Mouse (Mus musculus) heart, embryonic 14.5 days (tissue): ENCODE measurements around the gene Rhbdd3. TPM values are rescaled to one million over a fixed set of nuclear protein-coding genes. Genes with fewer than 3 reads are reported as not detected.

Experiments used
- ATAC-seq: fragments of 200-750 bp; cut with Nextera tagmentation; 2 replicates; pipeline ENCODE4 v1.8.0; 2017; ENCODE audit warnings: low read depth, moderate TSS enrichment; ENCODE audit not compliant: insufficient number of reproducible peaks, insufficient read depth, low FRiP score
- H3K27ac ChIP-seq, 2 experiments: fragments of 200-500 bp in 1 of 2; fragments of 300-500 bp in 1 of 2; sonication (generic) in 1 of 2; replicated peaks in 1 of 2; 2 replicates each; pipeline ENCODE4 v1.5.1; 2012 to 2014; ENCODE audit warnings: low read depth in 2 of 2, low read length in 2 of 2, control low read depth in 1 of 2, mild to moderate bottlenecking in 1 of 2, mixed read lengths in 1 of 2; ENCODE audit not compliant: control insufficient read depth in 1 of 2, insufficient read depth in 1 of 2
- H3K27me3 ChIP-seq: fragments of 300-500 bp; sonication (generic); 2 replicates; pipeline ENCODE4 v1.6.1; 2014; ENCODE audit warnings: mild to moderate bottlenecking, low read length, control low read depth; ENCODE audit not compliant: control insufficient read depth, insufficient read depth
- H3K36me3 ChIP-seq: fragments of 300-500 bp; sonication (generic); 2 replicates; pipeline ENCODE4 v1.6.1; 2014; ENCODE audit warnings: mild to moderate bottlenecking, control low read depth, low read length, mixed read lengths; ENCODE audit not compliant: control insufficient read depth, insufficient read depth
- H3K4me1 ChIP-seq, 2 experiments: fragments of 200-500 bp in 1 of 2; fragments of 300-500 bp in 1 of 2; sonication (generic) in 1 of 2; 2 replicates each; pipeline ENCODE4 v1.6.1; 2012 to 2014; ENCODE audit warnings: low read length in 2 of 2, control low read depth in 1 of 2, mixed read lengths in 1 of 2; ENCODE audit not compliant: control insufficient read depth in 2 of 2, insufficient read depth in 2 of 2
- H3K4me2 ChIP-seq: fragments of 300-500 bp; sonication (generic); 2 replicates; pipeline ENCODE4 v1.6.1; 2014; ENCODE audit warnings: mild to moderate bottlenecking, low read length
- H3K4me3 ChIP-seq, 2 experiments: fragments of 200-500 bp in 1 of 2; fragments of 300-500 bp in 1 of 2; sonication (generic) in 1 of 2; 2 replicates each; pipeline ENCODE4 v1.5.1; 2012 to 2014; ENCODE audit warnings: low read length in 2 of 2, mild to moderate bottlenecking in 2 of 2, control low read depth in 1 of 2, low read depth in 1 of 2, moderate library complexity in 1 of 2; ENCODE audit not compliant: control insufficient read depth in 1 of 2, insufficient read depth in 1 of 2
- H3K9ac ChIP-seq: fragments of 300-500 bp; sonication (generic); 2 replicates; pipeline ENCODE4 v1.6.1; 2014; ENCODE audit warnings: mild to moderate bottlenecking, low read length
- H3K9me3 ChIP-seq: fragments of 300-500 bp; sonication (generic); 2 replicates; pipeline ENCODE4 v1.6.1; 2016; ENCODE audit warnings: low read length, control low read depth; ENCODE audit not compliant: control insufficient read depth
- WGBS: fragments of 180-500 bp; shearing (Covaris S2); extraction: QIAGEN DNeasy Blood & Tissue Kit; methylation state at CpG from one replicate; pipeline ENCODE4 v1.1.7; 2014; 5-methylcytosine and 5-hydroxymethylcytosine counted together
- polyA plus RNA-seq: library from polyadenylated mRNA; unstranded; fragments of >200 nt; fragmentation: Nextera tagmentation; extraction: Ambion mirVana; gene quantifications from 2 replicates; pipeline ENCODE4 v1.2.1, GENCODE M21; 2014

Gene Rhbdd3
- polyA plus RNA-seq, 1 experiment from 2014 or later, result 33.5 TPM

DNA sequence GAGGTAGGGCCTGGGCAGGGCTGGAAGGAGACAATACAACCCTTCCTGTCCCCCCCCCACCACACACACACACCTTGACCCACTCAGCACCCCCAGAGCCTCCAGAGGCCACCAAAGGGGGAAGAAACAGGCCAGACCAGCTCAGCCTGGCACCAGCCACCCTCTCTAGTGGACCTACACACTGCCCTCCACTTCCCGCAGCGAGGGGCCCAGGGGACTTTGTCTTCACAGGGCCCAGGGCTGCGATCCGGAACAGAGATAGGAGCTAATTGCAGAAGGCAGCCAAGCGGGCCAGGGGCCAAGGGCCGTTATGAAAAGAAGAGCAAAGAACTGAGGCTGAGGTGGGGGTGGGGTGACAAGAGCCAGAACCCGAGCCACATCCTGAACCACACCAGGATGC is 50.5 kb downstream of the Rhbdd3 start:
- H3K27me3 ChIP-seq, result peaks cover 16% of the 10 kb centered on the region
- no peak overlapping the region for H3K27ac ChIP-seq
- peaks cover 12 to 20% of the 10 kb centered on the region in 2 experiments for H3K4me1 ChIP-seq
- WGBS, result 19% methylated on average over 7 of the region's 7 CpGs
- no peaks in the 10 kb centered on the region for H3K9me3 ChIP-seq
- H3K36me3 ChIP-seq, result no peaks in the 10 kb centered on the region
- no peak overlapping the region for H3K4me3 ChIP-seq
- no peak for ATAC-seq
- no peak overlapping the region for H3K4me2 ChIP-seq
- no peak overlapping the region for H3K9ac ChIP-seq

DNA sequence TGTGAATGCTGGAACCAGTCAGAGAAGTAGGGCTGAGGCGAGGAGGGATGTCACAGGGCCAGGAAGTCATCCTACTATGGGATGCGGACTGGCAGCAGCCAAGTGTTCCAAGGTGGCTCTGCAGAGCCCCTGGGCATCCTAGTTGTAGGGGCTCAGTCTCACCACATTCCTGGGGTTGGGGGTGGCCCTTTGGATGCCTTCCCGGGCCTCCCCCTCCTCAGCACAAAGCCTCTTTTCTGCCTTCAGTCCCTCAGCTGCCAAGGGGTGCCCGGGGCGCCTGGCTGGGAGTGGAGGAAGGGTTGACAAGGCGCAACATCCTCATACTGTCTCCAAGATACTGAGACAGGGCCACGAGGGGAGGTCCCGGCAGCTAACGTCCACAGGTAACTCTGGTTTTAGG is 51.2 kb downstream of the Rhbdd3 start:
- peaks cover 16% of the 10 kb centered on the region for H3K27me3 ChIP-seq
- H3K27ac ChIP-seq, result no peak overlapping the region
- peaks cover 12 to 20% of the 10 kb centered on the region in 2 experiments for H3K4me1 ChIP-seq
- 88% methylated on average over 8 of the region's 9 CpGs for WGBS
- H3K9ac ChIP-seq, result no peak overlapping the region
- no peaks in the 10 kb centered on the region for H3K36me3 ChIP-seq
- ATAC-seq, result no peak
- no peak overlapping the region for H3K4me3 ChIP-seq
- no peaks in the 10 kb centered on the region for H3K9me3 ChIP-seq
- H3K4me2 ChIP-seq, result no peak overlapping the region

DNA sequence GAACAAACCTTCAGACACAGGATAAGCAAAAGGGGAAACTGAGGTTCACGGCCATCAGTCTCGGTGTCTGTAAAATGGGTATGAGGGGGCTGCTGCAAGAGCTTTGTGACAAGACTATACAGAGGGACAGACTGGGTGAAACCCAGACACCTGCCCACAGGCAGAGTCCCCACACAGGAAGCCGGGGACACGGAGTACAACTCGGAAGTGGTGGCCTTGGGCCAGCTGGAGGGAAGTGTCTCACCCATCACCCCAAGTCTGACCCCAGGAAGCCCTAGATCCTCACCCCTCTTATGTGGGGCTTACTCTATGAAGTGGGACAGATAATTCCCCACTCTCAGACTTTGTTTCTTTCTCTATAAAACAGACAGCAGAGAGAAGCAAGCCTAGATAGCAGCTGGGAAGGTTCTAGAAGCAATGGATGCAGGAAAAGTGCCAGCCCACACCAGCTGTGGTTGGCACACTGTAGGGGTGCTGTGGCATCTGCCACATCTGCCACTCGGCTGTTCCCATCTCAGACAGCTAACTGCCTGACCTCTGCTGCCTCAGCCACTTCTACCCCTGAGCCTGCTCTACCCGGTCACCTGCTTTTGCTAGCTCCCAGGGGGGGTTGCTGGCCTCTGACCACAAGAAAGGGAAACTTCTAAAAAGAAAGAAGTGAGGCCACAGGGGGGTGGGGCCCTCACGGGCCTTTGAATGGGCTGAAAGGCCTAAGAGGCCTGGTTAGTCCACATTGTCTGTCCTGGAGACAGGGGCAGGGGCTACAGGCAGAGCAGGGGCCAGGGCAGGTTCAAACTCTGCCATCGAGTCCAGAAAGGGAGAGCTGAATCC is 51.9 kb downstream of the Rhbdd3 start:
- Histone ChIP-seq H3K4me2 (no peak overlapping the region), H3K9me3 (no peaks in the 10 kb centered on the region), H3K4me1 (peaks cover 12 to 20% of the 10 kb centered on the region in 2 experiments), H3K36me3 (no peaks in the 10 kb centered on the region), H3K4me3 (no peak overlapping the region), H3K27ac (no peak overlapping the region), H3K27me3 (peaks cover 16% of the 10 kb centered on the region), H3K9ac (no peak overlapping the region)
- 74% methylated on average over 9 of the region's 9 CpGs for WGBS
- no peak for ATAC-seq

DNA sequence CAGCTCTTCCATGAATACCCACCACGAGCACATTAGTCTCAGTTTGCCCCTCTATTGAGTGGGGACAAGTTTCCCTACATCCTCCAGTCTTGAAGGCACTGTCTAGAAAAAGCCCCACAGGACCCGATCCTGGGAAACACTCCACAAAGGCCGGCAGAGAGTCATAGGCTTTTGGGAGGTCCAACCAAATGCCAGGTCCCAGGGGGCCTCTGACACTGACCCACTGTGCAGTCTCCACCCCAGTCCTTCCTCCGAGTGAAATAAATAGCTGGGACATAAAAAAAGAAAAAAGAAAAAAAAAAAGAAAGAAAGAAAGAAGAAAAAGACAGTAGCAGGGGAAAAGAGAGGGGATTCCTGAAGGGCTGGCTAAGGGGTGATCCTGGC is 52.5 kb downstream of the Rhbdd3 start:
- Histone ChIP-seq H3K36me3 (no peaks in the 10 kb centered on the region), H3K27me3 (peaks cover 16% of the 10 kb centered on the region), H3K9ac (peak overlapping the region; percentile 70), H3K4me2 (peak overlapping the region; percentile 71), H3K4me1 (peaks cover 12 to 20% of the 10 kb centered on the region in 2 experiments), H3K9me3 (no peaks in the 10 kb centered on the region), H3K4me3 (peak overlapping the region in 1 of 2 experiments; percentile 56; a peak in 2 of 4 replicates), H3K27ac (no peak overlapping the region)
- 63% methylated on average over 4 of the region's 4 CpGs for WGBS
- no peak for ATAC-seq

DNA sequence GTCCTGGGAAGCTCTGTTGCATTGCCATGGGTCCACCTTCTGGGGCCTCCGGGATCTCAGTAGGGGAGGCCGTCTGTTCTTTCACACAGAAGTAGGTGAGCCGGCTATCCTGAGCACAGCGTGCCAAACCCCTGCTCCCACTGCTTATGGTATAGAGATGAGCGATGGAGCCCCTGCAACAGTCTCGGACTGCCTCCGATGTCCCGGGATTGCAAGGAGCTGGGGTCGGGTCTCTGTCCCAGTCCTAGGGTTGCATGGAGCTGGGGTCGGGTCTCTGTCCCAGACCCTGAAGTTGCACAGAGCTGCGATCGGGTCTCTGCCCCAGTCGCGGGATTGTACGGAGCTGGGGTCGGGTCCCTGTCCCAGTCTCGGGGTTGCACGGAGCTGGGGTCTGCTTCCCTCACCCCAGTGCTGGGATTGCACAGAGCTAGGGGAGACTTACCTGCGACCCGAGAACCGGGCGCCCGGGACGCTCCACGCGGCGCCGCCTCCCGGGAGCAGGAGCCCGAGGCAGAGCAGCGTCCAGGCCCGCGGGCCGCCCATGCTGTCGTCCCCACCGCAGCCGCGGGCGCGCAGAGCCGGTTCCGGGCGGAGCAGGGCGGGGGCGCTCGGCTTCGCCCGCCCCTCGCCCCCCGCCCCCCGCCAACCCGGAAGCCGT is 53.1 kb downstream of the Rhbdd3 start, which contains the start of gene Emid1:
Gene Emid1, minus strand, starts transcription at position 578 of the 658 bp plus-strand sequence.
- WGBS, result 2% methylated on average over 39 of the region's 53 CpGs
- peak; percentile 32; the same call in 1 of the 2 replicates for ATAC-seq

DNA sequence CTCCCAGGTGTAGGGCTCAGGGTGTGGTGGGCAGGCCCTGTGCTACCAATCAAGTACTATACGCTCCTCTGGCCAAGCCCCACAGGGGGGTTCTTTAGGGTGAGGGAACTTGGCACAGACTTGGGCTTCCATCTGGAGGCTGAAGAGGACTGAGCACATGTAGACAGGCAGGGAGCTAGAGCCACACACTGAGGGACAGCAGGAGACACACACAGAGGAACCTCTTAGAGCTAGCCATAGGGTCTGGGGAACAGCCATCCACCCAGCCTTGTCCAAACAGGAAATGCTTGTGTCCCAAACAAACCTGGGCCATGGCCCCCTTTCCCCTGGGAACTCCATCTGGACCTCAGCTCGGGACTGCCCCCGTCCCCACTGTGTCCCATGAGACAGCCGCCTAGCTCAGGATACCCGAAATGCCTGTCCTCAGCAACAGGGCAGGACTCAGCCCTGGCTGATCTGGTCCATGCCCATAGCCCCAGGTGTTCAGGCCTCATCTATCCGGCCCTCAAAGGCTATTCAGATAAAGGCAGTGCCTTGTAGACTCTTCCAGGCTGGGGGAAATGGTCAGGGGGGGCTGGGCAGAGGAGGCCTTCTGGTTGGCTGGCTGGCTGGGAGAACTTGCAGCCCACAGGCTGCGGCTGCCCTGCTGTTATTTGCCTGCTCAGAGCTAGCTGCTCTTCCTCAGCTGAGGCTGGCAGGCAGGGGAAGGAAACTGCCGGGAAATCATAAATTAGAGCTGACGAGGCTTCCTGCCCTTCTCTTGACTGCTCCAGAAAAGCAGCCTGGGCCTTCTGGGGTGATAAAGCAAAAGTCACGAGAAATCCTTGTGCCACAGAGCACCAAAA is 56.5 kb downstream of the Rhbdd3 start:
- H3K4me3 ChIP-seq, result no peak overlapping the region
- no peak overlapping the region for H3K27ac ChIP-seq
- no peaks in the 10 kb centered on the region for H3K9me3 ChIP-seq
- WGBS, result 56% methylated on average over 10 of the region's 10 CpGs
- H3K36me3 ChIP-seq, result no peaks in the 10 kb centered on the region
- peaks cover 0 to 7% of the 10 kb centered on the region in 2 experiments; a peak in 2 of 4 replicates for H3K4me1 ChIP-seq
- no peak overlapping the region for H3K4me2 ChIP-seq
- H3K9ac ChIP-seq, result no peak overlapping the region
- peaks cover 13% of the 10 kb centered on the region for H3K27me3 ChIP-seq
- ATAC-seq, result no peak

More for the DNA sequence above, 53.1 kb downstream of the Rhbdd3 start, which contains the start of gene Emid1:
- peak within 1 kb of the TSS; percentile 56 for H3K4me3 ChIP-seq
- peaks cover 16% of the 10 kb centered on the region for H3K27me3 ChIP-seq
- H3K9me3 ChIP-seq, result no peaks in the 10 kb centered on the region
- no peaks in the 10 kb centered on the region for H3K36me3 ChIP-seq
- peak within 1 kb of the TSS; percentile 71 for H3K4me2 ChIP-seq
- H3K4me1 ChIP-seq, result peaks cover 12 to 20% of the 10 kb centered on the region in 2 experiments
- H3K9ac ChIP-seq, result peak within 1 kb of the TSS; percentile 70
- H3K27ac ChIP-seq, result no peak within 1 kb of the TSS
